Mouse (Mus musculus) stomach, embryonic 15.5 days (tissue): ENCODE data around the gene Csf1. TPM values are rescaled to one million over a fixed set of nuclear protein-coding genes. Genes with fewer than 3 reads are reported as not detected.

Experiments
- ATAC-seq: fragments of 200-750 bp; cut with Nextera tagmentation; 2 replicates; pipeline ENCODE4 v1.8.0; 2017; ENCODE audit warnings: low read depth, moderate number of reproducible peaks, moderate TSS enrichment; ENCODE audit not compliant: insufficient read depth, low FRiP score
- H3K27ac ChIP-seq: fragments of 300-500 bp; sonication (generic); 2 replicates; pipeline ENCODE4 v1.5.1; 2015; ENCODE audit warnings: mild to moderate bottlenecking, inconsistent platforms
- H3K27me3 ChIP-seq: fragments of 300-500 bp; sonication (generic); replicated peaks from 2 replicates; pipeline ENCODE4 v1.6.1; 2015; ENCODE audit warnings: inconsistent platforms
- H3K36me3 ChIP-seq: fragments of 300-500 bp; sonication (generic); 2 replicates; pipeline ENCODE4 v1.6.1; 2015; ENCODE audit warnings: inconsistent platforms
- H3K4me1 ChIP-seq: fragments of 300-500 bp; sonication (generic); 2 replicates; pipeline ENCODE4 v1.6.1; 2015; ENCODE audit warnings: inconsistent platforms
- H3K4me2 ChIP-seq: fragments of 300-500 bp; sonication (generic); 2 replicates; pipeline ENCODE4 v1.6.1; 2015; ENCODE audit warnings: mild to moderate bottlenecking, inconsistent platforms
- H3K4me3 ChIP-seq: fragments of 300-500 bp; sonication (generic); replicated peaks from 2 replicates; pipeline ENCODE4 v1.5.1; 2015; ENCODE audit warnings: inconsistent platforms
- H3K9ac ChIP-seq: fragments of 300-500 bp; sonication (generic); 2 replicates; pipeline ENCODE4 v1.6.1; 2015; ENCODE audit warnings: inconsistent platforms
- H3K9me3 ChIP-seq: fragments of 300-500 bp; sonication (generic); 2 replicates; pipeline ENCODE4 v1.6.1; 2016; ENCODE audit warnings: inconsistent platforms
- WGBS: fragments of 180-500 bp; shearing (Covaris S2); methylation state at CpG from one replicate; pipeline ENCODE4 v1.1.7; 2015; 5-methylcytosine and 5-hydroxymethylcytosine counted together
- polyA plus RNA-seq: library from polyadenylated mRNA; unstranded; fragments of >200 nt; fragmentation: Nextera tagmentation; extraction: Ambion mirVana; gene quantifications from 2 replicates; pipeline ENCODE4 v1.2.1, GENCODE M21; 2015

The Csf1 gene
- 14.7 and 15.4 TPM in 2 replicates for polyA plus RNA-seq

DNA sequence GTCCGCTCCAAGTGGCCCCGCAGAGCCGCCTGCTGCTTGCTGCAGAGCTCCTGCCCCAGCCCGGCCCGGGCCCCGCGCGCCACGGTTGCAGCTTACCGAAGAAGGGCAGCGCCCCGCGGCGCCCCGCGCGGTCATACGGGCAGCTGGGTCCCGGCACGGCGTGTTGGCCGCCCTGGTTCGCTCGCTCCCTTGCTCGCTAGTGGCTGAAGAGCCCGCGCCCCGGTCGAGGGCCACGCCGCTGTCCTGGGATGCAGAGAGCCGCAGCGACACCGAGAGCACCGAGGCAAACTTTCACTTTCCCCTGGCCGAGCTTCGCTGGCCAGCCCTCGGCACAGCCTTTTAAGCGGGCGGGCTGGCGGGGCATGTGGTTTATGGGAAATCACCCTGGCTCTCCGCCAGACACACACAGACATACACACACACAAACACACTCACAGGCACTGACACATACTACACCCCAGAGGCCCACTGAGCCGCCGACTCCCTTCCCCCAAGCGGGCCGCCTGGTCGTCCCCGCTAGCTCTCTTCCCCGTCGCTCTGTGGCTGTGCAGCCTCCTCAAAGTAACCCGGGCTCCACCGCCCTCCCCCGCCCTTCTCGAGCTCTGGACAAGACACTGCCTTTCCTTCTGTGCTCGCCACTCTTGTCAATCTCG, at the start of gene Csf1:
Csf1 (minus strand) TSS at position 541 of the 653 bp plus-strand sequence.
- peaks cover 17% of the 10 kb centered on the region for H3K4me1 ChIP-seq
- H3K27me3 ChIP-seq = no peaks in the 10 kb centered on the region
- under 1% methylated on average over 56 of the region's 56 CpGs for WGBS
- ATAC-seq = peak; percentile 81
- H3K4me2 ChIP-seq = peak within 1 kb of the TSS; percentile 83
- peak within 1 kb of the TSS; percentile 88 for H3K27ac ChIP-seq
- H3K36me3 ChIP-seq = no peaks in the 10 kb centered on the region
- H3K4me3 ChIP-seq = peak within 1 kb of the TSS; percentile 80
- peak within 1 kb of the TSS; percentile 75 for H3K9ac ChIP-seq
- H3K9me3 ChIP-seq = no peaks in the 10 kb centered on the region

DNA sequence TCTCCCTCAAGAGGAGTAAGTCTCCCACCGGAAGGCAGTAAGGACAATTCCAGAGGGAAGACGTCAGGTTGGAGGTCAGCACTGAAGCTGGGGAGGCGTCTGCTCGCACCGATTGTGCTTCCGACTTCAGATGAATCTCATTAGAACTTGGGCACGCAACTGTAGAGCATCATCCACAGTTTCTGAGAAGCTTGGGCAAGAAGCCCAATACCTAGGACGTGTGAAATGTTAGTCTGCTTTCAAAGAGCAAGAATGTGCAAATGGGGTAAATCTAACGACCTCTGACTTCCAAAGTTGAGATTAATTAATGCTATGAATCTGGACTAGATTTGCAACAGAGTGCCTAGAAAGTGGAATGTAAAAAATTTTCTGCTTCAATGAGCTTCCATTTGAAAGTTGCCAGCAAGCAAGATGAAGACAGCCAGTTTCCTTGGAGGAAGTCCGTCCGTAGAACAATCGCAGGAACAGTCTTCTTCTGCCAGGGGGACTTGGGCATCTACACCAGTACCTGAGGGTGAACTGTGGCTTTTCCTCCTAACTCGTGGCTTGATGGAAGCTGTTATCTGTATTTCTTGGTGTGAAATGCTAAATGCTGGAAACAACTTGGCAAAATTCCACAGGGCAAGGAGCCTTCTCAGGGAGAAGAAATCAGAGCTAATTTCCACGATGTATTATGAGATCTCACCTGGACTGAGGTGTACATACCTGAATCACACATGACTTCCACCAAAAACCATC, 47.9 kb upstream of the Csf1 start:
- no peak for ATAC-seq

DNA sequence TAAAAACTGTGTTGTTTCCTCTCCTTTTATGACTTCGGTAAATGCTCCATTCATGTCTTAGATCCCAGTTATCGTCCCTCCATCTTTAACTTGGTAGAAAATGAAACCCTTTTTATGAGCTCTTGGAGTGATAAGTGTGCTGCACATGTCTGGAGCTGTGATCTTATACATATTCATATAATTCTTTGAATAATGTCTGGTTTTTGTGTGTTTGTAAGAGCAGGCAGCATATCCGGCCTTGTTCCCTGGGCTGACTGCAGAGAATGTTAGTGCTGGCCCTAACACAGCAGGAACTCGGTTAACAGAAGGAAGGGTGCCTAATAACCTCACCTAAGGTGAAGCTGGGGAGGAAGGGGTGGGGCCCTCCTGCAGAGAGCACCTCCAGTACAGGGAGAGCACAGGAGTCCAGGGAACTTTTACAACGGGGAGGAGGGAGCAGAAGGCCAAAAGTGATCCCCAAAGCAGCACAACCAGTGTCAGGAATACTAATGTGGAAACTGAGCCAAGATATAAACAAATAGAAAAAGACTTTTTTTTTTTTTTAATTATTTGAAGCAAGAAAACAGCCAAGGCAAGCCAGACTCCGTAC, 47.2 kb upstream of the Csf1 start:
- peak overlapping the region; percentile 25; the same call in 1 of the 2 replicates for H3K4me2 ChIP-seq
- 40% methylated on average over 6 of the region's 6 CpGs for WGBS

More for the DNA sequence above, 47.9 kb upstream of the Csf1 start:
- Histone ChIP-seq H3K36me3 (no peaks in the 10 kb centered on the region), H3K9me3 (no peaks in the 10 kb centered on the region), H3K27ac (peak overlapping the region; percentile 71; the same call in 1 of the 2 replicates), H3K4me2 (peak overlapping the region; percentile 25; the same call in 1 of the 2 replicates), H3K4me3 (no peak overlapping the region), H3K27me3 (no peaks in the 10 kb centered on the region), H3K9ac (no peak overlapping the region), H3K4me1 (peaks cover 12% of the 10 kb centered on the region)
- WGBS = 45% methylated on average over 14 of the region's 14 CpGs

GRCm38 (mm10) chr3:107806916-107807315, 46.6 kb upstream of the Csf1 start:
- H3K9ac ChIP-seq = no peak overlapping the region
- no peaks in the 10 kb centered on the region for H3K36me3 ChIP-seq
- peak overlapping the region; percentile 71; the same call in 1 of the 2 replicates for H3K27ac ChIP-seq
- H3K4me1 ChIP-seq = peaks cover 12% of the 10 kb centered on the region
- no peak overlapping the region for H3K4me3 ChIP-seq
- WGBS = 60% methylated on average over 1 of the region's 1 CpGs
- no peaks in the 10 kb centered on the region for H3K9me3 ChIP-seq
- no peaks in the 10 kb centered on the region for H3K27me3 ChIP-seq
- H3K4me2 ChIP-seq = no peak overlapping the region
- ATAC-seq = no peak

More for the DNA sequence above, 47.2 kb upstream of the Csf1 start:
- Histone ChIP-seq H3K27me3 (no peaks in the 10 kb centered on the region), H3K27ac (peak overlapping the region; percentile 71), H3K4me1 (peaks cover 12% of the 10 kb centered on the region), H3K9me3 (no peaks in the 10 kb centered on the region), H3K9ac (no peak overlapping the region), H3K4me3 (no peak overlapping the region), H3K36me3 (no peaks in the 10 kb centered on the region)
- ATAC-seq = no peak

DNA sequence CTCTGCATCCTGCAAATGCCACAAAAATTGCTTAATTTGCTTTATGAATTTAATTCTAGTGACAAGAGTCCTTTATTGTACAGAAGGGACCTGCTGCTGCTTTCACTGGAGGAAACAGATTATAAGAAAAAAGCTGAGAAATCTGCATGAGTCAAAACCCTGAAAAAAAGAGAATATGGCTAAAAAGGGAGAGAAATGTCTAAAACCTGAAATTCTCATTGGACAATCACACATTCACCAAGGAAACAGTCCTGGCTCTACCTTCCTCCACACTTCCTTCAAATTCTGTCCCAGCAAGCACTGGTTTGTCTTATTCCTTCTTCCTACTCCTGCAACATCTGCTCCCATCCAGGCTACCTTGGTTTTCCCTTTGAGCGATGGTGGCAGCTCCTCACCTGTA, 44.5 kb upstream of the Csf1 start:
- Histone ChIP-seq H3K9me3 (no peaks in the 10 kb centered on the region), H3K4me1 (peaks cover 10% of the 10 kb centered on the region), H3K27ac (no peak overlapping the region), H3K27me3 (no peaks in the 10 kb centered on the region), H3K36me3 (no peaks in the 10 kb centered on the region), H3K9ac (no peak overlapping the region), H3K4me3 (no peak overlapping the region), H3K4me2 (no peak overlapping the region)
- WGBS = 81% methylated on average over 1 of the region's 1 CpGs
- no peak for ATAC-seq

DNA sequence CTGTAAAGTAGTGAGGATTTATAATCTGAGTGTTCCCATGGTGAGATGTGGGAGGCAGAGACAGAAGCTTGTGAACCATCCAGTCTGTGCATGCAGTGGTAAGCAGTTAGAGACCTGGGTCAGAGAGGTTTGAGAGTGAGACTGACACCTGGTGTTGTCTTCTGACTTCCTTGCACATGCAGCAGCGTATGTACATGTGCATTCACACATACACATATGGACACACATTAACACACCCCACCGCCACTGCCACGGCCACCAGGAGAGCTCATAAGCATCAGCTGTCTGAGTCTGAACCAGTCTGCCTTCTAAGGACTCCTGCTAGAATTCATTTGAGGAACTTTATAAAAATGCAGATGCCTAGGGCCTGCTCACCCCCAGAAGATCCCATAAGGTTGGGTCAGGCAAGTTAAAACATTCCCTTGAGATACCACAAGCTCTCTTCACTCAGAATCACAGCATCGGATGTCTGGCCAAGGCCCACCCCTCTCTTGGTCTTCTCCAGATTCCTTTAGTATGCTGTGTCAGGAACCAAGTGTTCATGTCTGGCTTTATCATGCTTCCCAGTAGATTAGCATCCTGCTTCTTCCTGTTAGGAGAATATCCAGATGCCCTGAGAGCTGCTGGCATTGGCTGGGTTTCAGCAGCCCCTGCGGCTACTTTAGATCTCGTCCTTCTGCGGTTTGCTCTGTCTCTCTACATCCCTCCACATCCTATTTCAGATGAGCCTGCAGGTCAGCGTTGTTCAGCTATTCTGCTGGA, 42.1 kb upstream of the Csf1 start:
- no peaks in the 10 kb centered on the region for H3K36me3 ChIP-seq
- H3K4me1 ChIP-seq = no peaks in the 10 kb centered on the region
- H3K4me2 ChIP-seq = no peak overlapping the region
- H3K9ac ChIP-seq = no peak overlapping the region
- no peak overlapping the region for H3K4me3 ChIP-seq
- WGBS = 80% methylated on average over 8 of the region's 8 CpGs
- ATAC-seq = no peak
- no peaks in the 10 kb centered on the region for H3K27me3 ChIP-seq
- H3K9me3 ChIP-seq = no peaks in the 10 kb centered on the region
- no peak overlapping the region for H3K27ac ChIP-seq

DNA sequence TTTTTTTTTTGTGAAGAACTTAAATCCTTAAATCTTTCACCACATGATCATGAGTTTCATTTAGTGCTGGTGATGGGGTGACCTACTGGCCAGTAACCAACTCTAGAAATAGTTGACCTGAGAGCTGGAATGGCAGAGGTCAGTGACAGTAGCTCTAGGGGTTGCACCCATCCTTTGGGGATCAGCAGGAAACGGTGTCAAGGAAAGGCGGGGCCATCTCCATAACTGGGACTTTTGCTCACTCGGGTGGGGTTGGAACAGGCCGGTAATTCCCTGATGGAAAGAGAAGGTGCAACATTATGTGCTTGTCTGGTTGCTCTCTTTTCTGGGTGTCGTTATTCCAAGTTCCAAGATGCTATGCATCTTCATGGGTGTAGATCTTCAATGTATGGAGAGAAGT, 38.7 kb upstream of the Csf1 start:
- Histone ChIP-seq H3K4me1 (peaks cover under 1% of the 10 kb centered on the region; the same call in 1 of the 2 replicates), H3K36me3 (no peaks in the 10 kb centered on the region), H3K9ac (no peak overlapping the region), H3K27ac (no peak overlapping the region), H3K4me2 (no peak overlapping the region), H3K4me3 (no peak overlapping the region), H3K27me3 (no peaks in the 10 kb centered on the region), H3K9me3 (no peaks in the 10 kb centered on the region)
- WGBS = 80% methylated on average over 5 of the region's 5 CpGs
- ATAC-seq = no peak

DNA sequence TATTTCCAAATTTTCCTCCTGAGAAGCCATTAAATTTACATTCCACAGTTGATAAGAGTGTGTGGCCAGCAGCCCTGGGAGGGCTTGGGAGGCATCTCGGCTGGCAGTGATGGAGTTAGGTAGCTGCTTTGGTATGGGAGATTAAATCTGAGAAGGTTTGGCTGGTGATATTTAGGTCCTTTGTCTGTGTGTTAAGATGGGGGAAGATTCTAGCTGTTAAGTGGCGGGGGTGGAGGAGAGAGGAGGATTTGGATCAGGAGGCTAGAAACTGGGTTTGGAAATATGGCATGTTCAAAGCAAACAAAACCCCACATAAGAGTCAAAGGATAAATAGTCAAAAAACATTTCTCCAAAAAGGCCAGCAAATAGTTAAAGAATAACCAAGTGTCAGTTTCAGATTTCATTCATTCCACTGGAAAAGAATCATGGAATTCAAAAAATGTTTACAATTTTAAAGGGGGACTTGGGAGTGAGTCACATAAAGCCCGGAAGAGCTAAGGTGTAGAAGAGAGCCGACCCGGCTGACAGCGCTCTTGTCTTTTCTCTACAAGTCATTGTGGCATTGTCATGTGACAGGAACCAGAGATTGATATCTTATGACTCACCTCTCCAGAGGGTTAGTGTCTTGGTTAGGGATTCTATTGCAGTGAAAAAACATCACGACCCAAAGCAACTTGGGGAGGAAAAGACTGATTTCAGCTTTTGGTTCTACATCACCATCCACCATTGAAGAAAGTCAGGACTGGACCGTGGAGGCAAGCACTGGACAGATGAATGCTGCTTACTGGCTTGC, 36.1 kb upstream of the Csf1 start:
- Histone ChIP-seq H3K27me3 (no peaks in the 10 kb centered on the region), H3K36me3 (no peaks in the 10 kb centered on the region), H3K4me1 (peaks cover 10% of the 10 kb centered on the region), H3K4me3 (no peak overlapping the region), H3K9ac (no peak overlapping the region), H3K9me3 (no peaks in the 10 kb centered on the region), H3K27ac (no peak overlapping the region), H3K4me2 (no peak overlapping the region)
- no peak for ATAC-seq
- 53% methylated on average over 8 of the region's 8 CpGs for WGBS

DNA sequence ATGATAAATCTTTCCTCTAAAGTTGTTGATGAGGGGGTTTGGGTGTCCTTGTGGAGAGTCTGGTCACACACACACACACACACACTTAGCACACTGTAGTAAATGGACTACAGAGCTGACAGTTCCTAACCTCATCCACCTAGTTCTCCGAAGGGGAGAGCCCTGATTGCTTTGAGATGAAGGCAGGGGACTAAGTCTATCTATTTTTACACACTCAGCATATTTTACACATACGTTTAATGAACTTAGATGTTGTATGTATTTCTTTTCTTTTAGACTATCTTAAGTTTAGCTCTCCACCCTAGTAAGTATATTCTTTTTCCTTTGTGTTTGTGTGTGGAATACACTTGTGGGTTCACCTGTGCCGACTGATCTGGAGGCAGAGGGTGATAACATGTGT, 34.6 kb upstream of the Csf1 start:
- WGBS = 82% methylated on average over 3 of the region's 3 CpGs
- H3K9me3 ChIP-seq = no peaks in the 10 kb centered on the region
- no peak for ATAC-seq
- peaks cover 10% of the 10 kb centered on the region for H3K4me1 ChIP-seq
- no peak overlapping the region for H3K27ac ChIP-seq
- H3K9ac ChIP-seq = no peak overlapping the region
- H3K36me3 ChIP-seq = no peaks in the 10 kb centered on the region
- H3K4me3 ChIP-seq = no peak overlapping the region
- no peak overlapping the region for H3K4me2 ChIP-seq
- no peaks in the 10 kb centered on the region for H3K27me3 ChIP-seq

DNA sequence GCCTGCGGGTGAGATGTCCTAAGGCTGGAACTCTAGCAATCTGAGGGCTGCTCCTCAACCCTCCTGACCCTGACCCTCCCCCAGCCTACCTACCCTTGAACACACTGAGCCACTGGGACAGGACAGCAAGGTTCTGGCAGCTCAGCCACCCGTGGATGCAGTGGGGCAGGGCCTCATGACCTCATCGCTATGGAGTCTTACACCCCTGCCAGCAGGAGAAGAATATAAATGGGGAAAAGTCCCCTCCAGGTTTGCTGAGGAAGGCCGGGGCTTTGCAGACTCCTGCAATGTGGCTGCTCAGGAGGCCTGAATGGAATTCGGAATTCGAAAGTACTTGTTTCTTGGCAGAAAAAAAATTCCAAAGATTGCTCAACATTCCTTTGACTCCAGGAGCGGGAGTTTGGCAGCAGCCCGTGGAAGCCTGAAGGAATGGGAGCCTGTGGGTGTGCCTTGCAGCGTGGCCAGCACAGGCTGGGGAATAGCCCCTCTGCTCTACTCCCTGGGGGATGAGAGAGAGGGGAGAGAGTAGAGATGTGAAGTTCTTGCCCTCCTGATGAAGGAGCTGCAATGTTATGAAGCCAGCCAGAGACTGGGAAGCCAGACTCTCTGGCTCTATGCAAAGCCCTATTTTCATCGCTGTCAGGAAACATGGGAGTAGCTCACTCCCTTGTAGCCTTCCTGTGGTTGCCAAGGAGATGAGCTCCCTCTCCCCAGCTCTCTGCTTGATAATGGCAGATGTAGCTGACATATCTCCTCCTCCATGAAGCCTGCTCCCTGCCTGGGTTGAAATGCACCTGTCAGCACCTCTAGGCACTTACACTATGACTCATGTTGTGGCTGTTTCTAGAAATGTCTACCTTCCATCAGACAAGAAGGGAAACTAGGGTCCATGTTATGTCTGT, 33.3 kb upstream of the Csf1 start:
- H3K9ac ChIP-seq = no peak overlapping the region
- H3K4me2 ChIP-seq = peak overlapping the region; percentile 29; the same call in 1 of the 2 replicates
- WGBS = 13% methylated on average over 10 of the region's 10 CpGs
- no peaks in the 10 kb centered on the region for H3K27me3 ChIP-seq
- H3K9me3 ChIP-seq = no peaks in the 10 kb centered on the region
- H3K4me1 ChIP-seq = peaks cover 10% of the 10 kb centered on the region
- H3K4me3 ChIP-seq = no peak overlapping the region
- H3K27ac ChIP-seq = peak overlapping the region; percentile 61
- ATAC-seq = peak; percentile 70
- H3K36me3 ChIP-seq = no peaks in the 10 kb centered on the region
